Mouse (Mus musculus) spleen, adult 12 weeks (tissue): ENCODE results near the gene Trio.

Source experiments
- DNase-seq: peaks from one replicate; pipeline ENCODE4 v3.0.0; 2022; ENCODE audit warnings: low spot score

Trio gene

DNA sequence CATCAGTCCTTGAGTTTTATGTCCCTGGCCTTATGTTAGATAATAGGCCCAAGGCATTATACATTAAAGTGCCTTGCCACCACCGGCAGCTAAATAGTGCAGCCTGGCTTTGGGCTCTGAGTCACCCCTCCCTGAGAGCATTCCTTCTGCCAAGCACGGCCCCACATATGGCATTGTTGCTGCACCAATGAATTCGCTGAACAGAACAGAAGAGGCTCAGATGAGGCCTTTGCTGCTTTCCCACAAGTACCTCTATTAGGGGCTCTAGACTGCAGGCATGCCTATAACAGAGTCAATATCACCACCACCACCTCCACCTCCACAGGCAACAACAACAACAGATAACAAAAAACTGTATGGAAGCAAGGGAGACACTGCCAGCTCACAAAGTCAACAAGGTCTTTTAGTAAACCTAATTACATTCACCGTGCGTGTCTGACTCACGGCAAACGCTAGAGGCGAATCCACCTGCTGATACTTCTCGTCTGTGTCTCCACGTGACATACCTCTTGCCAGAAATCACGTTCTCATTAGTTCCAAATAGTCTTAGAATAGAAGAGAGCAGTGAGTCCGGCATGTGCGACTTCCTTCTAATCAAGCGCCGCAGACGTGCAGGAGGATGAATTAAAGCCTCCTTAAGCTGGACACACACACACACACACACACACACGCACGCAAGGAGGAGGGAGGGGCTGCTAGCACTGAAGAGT is 82.0 kb downstream of the Trio start:
- no peak for DNase-seq

DNA sequence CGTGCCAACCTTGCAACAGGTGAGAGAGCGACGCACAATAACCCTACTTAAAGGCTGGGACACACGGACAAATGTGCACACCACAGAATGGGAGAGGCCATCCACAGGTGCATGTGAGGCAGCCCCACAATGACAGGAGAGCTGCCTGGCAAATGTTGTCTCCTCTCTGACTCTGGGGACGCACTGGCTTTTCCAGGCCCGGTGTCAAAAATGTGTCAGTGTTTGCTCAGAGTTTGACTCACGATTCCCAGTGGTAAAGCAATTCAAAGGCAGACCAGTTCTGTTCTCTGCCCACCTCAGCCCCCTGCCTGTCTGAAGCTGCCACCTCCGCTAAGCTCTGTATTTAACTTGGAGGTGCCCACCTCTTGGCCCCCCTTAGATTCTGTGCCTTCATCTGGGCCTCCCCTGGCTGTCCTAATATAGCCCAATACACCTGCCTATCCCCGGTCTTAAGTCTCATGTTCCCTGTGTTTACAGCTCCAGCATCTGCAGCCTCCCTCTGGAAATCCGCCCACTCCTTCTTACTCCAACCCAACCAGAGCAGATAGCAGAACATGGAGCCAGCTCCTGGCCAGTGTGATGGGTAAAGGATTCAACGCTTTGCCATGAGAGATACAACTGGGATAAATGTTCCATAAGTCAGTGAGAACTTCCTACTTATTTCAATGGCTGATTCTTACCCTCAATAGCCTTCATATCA is 83.3 kb downstream of the Trio start:
- no peak for DNase-seq

DNA sequence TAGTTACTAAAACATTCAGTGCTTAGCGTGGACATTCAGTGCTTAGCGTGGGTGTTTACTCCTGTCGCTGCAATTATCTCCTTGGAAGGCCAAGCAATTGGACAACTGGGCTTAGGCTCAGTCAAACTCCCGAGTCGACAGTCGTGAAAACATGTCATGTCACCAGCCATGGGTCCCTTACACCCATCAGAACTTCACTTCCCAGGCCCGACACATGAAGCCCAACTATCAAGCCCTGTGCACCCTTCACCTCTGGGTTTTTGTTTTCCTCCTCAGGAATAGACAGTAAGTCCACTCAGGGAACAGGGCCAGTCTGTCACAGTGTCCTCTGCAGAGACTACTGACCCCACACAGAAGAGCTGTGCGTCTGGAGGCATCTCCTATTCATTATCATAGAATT is 84.2 kb downstream of the Trio start:
- DNase-seq: no peak

DNA sequence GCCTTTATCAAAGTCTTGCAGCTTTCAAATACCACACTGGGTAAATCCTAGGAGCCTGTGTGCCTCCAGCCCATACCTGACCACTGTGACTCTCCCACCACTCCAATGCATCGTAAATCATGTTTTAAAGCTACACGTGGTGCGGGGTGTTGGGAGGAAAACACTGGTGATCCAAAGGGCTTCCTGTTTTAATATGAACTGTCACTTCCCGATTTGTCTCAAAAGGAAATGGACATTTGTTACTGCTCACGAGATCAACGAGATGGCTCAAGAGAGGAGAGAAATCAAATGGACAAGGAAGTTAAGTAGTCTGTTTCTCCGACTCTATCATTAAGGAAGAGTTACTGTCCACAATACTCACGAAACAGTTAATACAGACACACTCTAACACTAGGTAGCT is 84.6 kb downstream of the Trio start:
- DNase-seq: no peak

DNA sequence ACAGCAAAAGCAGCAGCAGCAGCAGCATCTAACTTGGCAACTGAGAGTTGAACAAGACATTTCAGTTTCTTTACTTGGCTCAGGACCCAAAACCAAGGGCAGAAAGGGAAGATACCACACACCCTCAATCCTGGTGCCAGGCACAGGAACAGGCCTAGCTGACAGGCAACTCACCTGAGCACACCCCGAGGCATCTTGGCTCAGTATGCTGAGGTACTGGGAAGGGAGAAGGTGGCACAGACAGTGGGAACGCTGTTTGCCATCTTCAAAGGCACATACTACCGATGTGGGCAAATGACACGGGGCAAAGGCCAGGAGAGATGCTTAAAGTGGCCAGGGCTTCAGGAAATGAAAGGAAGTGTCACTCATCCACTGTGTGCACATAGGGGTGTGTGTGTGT is 85.6 kb downstream of the Trio start:
- DNase-seq: no peak

DNA sequence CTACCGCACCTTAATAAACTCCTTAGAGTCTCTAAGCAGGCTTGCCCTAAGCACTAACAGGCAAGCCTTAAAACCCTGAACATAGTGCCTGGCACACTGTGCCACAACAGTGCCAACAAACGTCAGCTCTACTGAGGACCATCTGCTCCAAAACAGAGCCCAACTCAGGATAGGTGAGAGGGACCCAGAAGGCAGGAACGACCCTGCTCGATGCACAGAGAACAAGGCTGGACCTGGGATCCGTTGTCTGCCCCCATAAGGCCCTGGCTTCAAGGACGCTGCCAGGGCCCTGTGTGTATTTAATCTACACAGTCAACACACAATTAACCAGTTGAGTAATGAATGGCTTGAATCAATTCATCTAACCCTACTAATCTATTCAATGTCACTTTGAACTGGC is 86.8 kb downstream of the Trio start:
- no peak for DNase-seq

DNA sequence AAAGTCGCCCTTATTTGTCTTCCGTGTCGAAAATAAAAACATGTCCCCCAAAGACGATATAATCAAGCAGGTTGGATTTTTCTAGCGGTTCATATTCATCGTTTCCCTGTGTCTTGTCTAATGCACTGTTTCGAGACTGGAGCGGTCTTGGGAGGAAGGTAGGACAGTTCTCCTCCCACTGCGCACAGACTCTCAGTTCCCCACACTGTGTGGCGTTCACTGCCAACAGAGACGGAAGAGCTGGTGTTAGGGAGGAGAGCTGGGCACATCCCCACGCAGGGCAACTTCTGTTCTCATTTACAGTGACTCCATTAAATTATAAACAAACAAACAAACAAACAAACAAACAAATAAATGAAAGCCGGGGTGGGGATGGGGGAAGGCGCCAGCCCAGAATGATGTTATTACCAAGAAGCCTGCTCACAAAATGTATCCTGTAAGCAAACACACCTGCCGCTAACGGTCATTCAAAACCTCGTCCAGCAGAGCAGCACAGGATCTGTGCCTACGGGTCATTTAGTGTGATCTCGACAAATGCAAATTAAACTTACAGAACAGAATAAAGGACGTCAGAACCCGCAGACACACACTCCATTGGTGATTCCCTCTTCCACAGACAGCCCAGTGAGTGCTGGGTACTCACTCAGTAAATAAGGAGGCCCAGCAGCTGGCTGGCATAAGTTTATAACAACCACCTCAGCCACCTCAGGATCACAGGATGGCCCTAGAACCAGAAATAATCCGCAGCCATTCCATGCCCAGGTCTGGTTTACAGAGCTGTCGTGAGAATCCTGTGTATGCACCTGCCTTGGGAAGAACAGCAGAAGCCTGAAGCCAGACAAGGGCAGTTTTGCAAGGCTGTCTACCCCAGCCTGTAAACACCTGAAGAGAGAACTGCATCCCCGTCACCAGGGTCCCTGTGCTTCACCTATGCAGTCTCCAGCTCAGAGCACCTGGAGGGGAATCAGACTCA is 87.5 kb downstream of the Trio start:
- DNase-seq: no peak

DNA sequence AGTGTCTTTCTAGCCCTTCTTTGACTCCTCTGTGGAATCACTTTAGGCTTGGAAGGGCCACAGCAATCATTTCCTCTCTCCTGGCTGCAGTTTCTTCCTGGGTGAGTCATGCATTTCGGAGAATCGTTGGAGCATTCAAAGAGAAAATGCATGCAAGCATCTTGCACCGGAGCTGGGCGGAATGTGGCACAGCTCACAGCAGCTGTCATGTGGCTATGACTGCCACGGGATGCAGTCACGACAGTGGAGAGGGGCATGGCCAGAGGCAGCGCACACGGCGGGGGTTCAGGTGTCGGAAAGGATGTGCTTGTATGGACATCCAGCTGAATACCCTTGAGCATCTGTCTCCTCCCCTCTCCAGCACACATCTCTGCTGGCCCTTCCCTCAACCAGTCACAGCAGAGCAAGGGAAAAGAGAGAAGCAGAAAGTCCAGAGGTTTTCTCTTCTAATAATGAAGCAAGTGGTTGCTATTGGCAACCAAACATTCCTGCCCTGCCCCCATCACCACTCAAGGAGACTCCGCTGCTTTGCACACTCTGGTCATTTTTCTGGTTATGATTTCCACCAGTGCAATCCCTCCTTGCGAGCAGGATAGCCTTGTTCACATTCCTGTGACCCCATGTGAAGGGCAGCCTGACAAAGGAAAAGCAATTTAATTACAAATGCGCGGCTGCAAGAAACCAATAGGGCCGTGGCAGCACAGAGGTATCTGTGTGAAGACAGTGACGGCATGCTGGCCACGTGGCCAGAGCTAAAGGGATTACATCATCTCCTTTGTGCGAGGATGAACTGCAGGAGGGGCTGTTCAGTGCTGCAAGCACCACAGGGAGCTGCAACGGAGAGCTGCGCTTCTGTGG is 88.4 kb downstream of the Trio start:
- DNase-seq: no peak

DNA sequence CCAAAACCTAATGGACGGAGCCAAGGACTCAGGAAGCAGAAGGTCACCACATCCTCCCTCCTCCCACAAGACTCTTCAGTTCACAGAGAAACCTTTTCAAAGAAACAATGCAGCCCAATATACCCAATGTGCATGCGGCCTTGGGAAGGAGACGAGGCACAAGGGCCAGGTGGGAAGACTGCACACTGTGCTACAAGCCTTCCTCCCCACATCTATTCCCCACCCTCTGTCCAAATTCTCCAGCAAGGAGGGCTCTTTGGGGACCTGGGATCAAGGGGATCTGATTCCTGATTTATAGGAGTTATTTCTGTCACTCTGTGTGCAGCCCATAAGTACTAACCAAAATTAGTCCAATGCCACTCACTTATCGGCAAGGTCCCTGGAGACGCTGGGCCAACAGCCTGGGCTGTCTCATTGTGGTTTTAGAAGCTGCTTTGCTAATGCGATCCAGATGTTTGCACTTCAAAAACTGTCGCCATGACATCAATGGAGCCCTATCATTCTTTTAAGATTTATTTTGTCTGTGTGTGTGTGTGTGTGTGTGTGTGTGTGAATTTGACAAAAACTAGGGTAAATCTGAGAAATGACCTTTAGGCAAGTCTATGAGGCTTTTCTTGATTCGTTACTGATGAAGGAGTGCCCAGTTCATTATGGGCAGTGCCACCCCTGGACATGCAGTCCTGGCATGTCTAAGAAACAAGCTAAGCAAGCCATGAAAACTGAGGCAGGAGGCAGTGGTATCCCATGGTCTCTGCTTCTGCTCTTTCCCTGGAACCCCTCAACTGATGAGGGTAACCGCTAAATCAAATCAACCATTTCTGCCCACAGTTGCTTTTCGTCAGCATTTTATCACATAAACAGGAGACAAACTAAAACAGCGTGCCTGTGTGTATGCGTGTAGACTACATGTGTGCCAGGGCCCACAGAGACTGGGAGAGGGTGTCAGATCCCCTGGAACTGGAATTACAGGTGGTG is 89.6 kb downstream of the Trio start:
- DNase-seq: no peak

DNA sequence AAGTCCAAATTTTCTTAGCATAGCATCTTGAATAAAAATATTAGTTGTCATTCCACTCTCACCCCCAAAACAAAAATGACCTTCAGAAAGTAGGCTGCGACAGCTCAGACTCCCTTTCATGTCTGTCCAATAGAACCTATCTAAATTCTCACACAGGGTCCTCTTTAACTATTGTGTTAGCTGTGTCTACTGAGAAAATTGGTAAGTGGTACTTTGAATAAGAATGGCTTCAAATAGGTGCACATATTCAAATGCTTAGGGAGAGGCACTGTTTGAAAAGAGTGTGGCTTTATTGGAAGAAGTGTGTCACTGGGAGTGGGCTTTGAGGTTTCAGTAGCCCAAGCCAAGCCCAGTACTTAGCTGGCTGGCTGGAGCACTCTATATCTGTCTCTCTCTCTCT is 92.4 kb downstream of the Trio start:
- no peak for DNase-seq

DNA sequence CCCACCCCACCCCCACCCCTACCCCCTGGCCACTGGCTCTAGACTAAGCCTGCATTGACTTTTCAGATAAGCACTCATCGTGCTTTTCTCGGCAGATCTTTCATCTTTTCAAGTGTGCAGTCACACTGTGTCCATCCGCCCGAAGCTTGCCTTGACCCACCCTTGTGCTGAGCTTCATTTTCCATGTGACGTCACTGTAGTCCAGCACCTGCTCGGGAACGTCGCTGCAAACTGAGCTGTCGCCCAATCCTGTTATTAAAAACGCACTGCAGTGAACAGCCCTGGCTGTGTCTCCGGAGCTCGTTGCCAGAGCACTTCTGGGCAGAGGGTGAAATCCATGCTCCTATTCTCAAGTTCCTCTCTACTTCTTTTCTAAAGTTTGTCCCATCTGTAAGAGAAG is 93.8 kb downstream of the Trio start:
- DNase-seq: no peak

DNA sequence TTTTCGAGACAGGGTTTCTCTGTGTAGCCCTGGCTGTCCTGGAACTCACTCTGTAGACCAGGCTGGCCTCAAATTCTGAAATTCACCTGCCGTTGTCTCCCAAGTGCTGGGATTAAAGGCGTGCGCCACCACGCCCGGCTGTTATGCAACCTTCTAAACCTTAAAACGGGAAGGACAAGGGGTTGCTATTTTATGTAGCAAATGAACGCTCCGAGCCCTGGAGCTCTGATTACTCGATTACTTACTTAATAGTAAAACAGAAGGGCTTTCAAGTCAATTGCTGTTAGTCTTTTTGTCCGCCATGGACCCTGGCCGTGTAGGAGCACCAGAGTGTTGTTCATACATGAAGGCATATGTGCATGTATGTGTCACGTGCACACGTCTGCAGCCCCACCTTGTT is 94.2 kb downstream of the Trio start:
- no peak for DNase-seq

DNA sequence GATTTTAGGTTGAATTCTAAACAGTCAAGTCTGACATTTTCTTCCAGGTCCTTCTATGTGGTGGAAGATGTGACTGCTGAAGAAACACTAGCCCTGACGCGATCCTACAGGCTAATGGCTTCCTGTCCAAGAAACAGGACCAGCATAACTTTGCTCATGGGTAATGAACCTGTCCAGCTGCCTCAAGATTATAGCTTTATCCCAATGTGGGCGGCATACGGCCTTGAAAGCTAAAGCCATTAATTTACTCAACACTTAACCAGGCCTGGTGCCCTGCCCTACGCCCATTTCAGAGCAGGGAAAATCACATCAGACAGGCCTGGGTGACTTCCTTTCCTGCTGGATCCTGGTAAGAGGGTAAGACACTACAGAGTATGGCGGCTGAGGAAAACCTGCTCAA is 98.0 kb downstream of the Trio start:
- no peak for DNase-seq

DNA sequence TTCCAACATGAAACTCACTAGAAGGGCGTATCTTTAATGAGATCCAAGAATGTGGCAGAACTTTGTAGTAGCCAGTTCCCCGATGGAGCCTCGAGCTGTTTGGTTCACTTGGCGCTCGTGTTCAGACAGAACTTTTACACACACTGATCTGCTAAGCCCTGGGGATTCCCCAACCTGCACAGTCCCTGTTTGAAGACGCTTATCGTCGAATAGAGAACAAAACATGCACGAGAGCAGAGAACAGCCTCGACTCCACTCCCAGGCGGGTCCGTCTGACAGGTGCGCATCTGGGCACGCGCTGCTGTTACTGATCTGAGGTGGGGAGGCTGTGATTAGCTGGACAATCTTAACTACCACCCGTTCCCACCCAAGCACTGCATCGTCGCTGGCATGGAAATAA is 98.7 kb downstream of the Trio start:
- peak; percentile 30 for DNase-seq

DNA sequence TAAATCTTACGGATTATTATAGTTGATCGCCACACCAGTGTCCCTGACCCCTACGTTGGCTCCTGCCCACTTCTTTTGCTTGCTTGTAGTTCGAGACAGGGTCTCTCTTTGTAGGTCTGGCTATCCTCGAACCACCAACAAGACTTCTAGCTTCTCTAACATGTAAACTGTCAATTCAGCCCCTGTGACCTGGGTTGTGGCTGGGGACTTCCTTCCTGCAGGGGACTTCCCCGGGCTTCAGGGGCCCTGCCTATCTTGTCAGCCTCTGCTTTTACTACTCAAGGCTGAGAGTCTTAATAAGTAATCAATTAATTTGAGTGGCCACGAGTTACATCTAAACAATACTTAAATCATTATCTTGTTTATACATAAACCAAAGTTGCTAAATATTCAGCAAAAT is 99.2 kb downstream of the Trio start:
- DNase-seq: peak; percentile 34

DNA sequence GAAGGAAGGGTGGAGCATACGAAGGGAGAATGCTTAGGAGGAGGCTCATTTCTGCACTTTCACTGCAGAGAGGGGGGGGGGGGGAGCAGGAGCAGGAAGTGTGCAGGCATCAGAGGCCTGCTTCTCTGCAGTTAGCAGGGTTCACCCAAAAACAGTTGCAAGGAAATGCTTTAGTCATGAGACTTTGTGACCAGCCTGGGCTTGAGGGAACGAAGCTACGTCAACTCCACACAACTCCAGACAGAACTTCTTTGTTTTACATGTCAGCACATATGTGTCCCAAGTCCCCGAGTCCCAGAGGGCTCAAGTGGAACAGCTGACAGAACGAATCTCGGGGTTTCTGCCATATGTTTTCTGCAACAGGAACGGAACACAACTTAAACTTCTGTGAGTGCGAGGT is 99.8 kb downstream of the Trio start:
- DNase-seq: peak; percentile 9

DNA sequence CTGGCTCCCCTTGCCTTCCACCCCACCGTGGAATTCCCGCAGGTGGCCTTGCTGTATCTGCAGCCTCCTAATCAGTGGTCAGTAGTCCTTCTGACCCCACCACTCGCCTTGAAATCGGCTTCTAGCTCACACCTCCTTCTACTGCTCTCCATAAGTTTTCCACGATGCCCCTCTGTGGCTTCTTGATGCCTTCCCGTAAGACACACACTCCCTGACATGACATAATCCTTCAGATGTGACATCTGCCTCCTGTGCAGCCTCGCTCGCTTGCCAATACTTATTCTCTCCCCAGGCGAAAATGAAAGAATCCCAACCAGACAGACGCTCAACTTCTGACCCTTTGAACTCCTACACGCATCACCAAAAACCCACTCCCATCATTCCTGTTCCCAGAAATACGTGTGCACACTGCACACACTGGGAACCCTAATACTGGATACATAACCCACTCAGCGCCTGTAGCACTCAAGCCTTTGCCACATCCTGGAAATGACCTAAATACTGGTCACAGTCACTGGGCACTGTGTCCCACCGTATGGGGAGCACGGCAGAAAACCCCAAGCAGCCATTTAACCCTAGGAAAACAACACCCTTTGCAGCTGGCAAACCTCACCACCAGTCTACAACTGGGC is 100.5 kb downstream of the Trio start:
- no peak for DNase-seq

DNA sequence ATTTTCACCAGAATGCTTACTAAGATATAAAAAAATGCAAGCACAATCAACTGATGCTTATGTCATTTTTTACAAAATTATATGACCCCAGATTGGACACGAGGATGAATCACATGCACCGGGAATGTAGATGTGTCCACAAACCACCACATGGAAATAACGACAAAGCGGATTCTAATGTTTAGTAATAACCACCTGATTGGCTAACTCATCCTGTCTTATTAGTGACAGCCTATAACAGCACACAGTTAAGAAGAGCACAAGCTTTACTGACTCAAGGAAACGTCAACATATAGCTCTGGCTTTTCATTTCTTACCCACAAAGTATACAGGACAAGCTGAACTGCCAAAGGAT is 101.7 kb downstream of the Trio start:
- DNase-seq: no peak

DNA sequence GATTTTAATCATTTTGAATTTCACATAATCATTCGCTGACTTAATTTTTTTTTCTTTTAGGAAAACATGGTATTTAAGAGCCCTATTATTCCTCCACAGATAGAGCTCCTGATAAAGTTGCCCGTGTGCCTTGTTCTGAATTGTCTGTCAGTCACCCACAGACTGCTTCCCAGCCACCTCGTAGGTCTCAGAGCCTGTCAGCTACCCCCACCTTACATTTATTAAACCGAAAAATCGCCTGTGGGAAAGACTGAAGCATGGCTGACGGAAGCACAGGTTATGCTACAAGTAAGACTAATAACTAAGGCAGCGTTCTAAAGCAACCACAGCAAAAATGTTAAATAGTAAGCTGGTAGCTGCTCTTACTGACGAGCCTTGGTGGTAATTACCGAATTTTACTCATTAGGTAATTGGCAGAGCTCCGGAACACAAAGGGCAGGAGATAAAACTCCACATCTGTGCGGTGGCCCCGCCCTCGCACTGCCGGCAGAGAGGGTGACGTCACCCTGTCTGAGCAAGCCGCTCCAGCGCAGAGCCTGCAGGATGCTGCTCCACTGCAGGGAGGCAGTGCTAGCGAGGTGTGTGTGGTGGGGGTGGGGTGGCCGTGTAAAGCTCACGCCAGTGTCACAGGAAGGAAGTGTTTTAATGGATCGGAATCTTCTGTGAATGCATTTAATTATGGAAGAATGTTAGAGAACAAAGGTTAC is 102.2 kb downstream of the Trio start:
- DNase-seq: peak; percentile 35

DNA sequence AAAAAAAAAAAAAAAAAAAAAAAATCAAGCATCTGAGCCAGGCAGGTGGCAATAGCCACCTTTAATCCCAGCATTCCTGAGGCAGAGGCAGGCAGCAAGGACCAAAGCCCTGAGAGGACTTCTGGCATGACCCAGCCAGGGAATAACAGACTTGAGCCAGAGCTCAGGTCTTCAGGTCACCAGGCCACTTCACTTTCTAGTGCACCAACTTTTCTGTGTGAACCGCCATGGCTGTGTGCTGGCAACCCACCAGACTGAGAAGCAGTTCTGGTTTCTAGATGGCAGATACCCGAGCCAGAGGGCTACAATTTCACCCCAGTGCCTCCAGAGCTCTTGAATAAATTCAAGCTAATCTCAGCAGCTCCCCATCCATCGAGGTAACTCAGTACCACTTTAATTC is 104.9 kb downstream of the Trio start:
- no peak for DNase-seq
